Mouse (Mus musculus) liver, embryonic 14.5 days (tissue): ENCODE measurements around the gene Ahnak.
"Not testable (repeated sequence)": the region's sequence is repeated elsewhere in the genome, so short reads cannot be mapped to it uniquely, and the experiment has no call there.

Source experiments
- CTCF ChIP-seq: IDR thresholded peaks from 2 replicates; pipeline ENCODE4 v1.5.1; 2016; ENCODE audit warnings: antibody characterized with exemption, low read depth, control low read depth
- EP300 ChIP-seq: IDR thresholded peaks from 2 replicates; pipeline ENCODE4 v1.6.1; 2016; ENCODE audit warnings: antibody characterized with exemption, low read depth

DNA sequence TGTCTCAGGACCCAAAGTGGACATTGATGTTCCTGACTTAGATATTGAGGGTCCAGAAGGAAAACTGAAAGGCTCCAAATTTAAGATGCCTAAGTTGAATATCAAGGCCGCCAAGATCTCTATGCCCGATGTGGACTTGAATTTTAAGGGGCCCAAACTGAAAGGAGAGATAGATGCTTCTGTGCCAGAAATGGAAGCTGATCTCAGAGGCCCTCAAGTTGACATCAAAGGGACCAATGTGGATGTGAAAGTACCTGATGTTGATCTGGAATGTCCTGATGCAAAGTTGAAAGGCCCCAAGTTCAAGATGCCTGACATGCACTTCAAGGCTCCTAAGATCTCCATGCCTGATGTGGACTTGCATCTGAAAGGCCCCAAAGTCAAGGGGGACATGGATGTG is 17.8 kb downstream of the Ahnak start:
- TF ChIP-seq CTCF, EP300: not testable (repeated sequence)
